Mouse (Mus musculus): Measurements from ENCODE around the gene 4931406P16Rik. TPM values are rescaled to one million over a fixed set of nuclear protein-coding genes. Genes with fewer than 3 reads are reported as not detected.
A peak's percentile ranks its signal among the peaks of the same experiment; 100 is the strongest.

4931406P16Rik gene
- polyA plus RNA-seq, 1 experiment from 2014 or later: 45.7 TPM

DNA sequence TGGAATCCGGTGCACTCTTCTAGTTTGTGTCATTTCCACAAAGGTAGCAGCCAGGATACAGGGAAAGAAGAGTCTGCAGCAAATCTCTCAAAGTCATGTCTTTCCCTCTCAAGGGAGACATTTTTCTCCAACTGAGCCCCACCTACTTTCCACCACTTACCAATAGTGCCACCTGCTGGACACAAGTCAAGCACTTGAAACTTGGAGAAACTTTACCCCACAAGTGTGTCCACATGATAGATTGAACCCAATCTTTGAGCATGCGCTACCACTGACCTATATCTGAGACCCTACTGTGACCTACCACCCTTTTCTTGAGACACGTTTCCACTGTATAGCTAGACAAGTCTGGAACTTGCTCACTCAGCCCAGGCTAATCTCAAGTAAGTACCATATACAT, 115.0 kb downstream of the 4931406P16Rik start:
- Histone ChIP-seq H3K4me2 (replicated peaks; ENCODE audit: low read depth, low read length) (no peak overlapping the region), H3K4me1 (ENCODE audit: control insufficient read depth, insufficient read depth, low read length) (peaks cover 9% of the 10 kb centered on the region; the same call in 1 of the 2 replicates), H3K9ac (ENCODE audit: low read depth, low read length) (no peak overlapping the region), H3K27ac (ENCODE audit: low read depth, low read length) (no peak overlapping the region), H3K36me3 (ENCODE audit: control insufficient read depth, insufficient read depth, low read length) (peaks cover 32% of the 10 kb centered on the region), H3K27me3 (ENCODE audit: control insufficient read depth, insufficient read depth, low read length) (no peaks in the 10 kb centered on the region), H3K9me3 (ENCODE audit: control insufficient read depth, low read length) (0 out of 2 replicates have a peak, but pooled peaks cover 3% of the 10 kb centered on the region), H3K4me3 (ENCODE audit: low read length) (no peak overlapping the region)
- no peak for ATAC-seq (ENCODE audit: low FRiP score, low TSS enrichment)
- 51% methylated on average over 3 of the region's 3 CpGs for WGBS

DNA sequence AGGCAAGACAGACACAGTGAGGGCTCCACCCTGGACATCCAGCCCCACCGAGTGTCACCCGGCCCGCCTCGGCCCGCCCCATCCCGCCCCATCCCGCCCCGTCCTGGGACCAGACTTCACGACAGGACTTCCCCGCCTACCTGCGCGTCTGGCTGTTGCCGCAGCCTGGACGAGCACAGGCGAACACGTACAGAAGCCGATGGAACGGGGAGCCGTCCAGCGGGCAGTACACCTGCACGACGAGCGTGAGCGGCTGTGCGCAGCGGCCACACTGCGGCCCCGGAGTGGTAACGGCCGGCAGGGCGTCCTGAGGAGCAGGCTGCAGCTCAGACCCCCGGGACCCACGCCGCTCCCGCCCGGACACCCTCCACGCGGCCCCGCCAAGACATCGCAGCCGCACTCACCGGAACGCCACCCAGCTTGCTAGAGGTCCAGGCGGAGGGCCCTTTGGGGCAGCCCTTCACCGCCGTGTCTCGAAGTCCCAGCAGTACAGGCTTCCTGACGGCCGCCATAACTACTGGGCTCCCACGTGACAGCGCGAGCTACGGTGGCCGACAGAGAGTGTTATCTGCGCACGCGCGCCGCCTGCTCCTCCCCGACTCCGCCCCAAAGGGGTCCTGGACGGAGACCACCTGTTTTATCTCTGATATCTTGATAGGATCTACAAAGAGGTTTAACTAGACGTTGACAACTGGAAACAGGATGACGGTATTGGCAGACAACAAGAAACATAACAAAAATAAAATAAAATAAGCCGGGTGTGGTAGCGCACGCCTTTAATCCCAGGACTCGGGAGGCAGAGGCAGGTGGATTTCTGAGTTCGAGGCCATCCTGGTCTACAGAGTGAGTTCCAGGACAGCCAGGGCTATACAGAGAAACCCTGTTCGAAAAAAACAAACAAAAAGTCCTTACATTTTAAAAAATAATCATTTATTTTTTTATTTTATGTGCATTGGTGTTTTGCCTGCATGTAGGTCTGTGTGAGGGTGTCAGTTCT, 116.9 kb downstream of the 4931406P16Rik start, which contains the start of gene Pdcd2l:
Gene Pdcd2l, minus strand, starts transcription at position 530 of the 997 bp plus-strand sequence.
- Histone ChIP-seq H3K4me1 (ENCODE audit: control insufficient read depth, insufficient read depth, low read length) (peaks cover 9% of the 10 kb centered on the region; the same call in 1 of the 2 replicates), H3K27me3 (ENCODE audit: control insufficient read depth, insufficient read depth, low read length) (no peaks in the 10 kb centered on the region), H3K27ac (ENCODE audit: low read depth, low read length) (peak within 1 kb of the TSS; percentile 74; the same call in 1 of the 2 replicates), H3K9ac (ENCODE audit: low read depth, low read length) (peak within 1 kb of the TSS; percentile 93), H3K4me2 (replicated peaks; ENCODE audit: low read depth, low read length) (peak within 1 kb of the TSS; percentile 70), H3K36me3 (ENCODE audit: control insufficient read depth, insufficient read depth, low read length) (peaks cover 30% of the 10 kb centered on the region), H3K4me3 (ENCODE audit: low read length) (peak within 1 kb of the TSS; percentile 98), H3K9me3 (ENCODE audit: control insufficient read depth, low read length) (0 out of 2 replicates have a peak, but pooled peaks cover 3% of the 10 kb centered on the region)
- 3% methylated on average over 69 of the region's 70 CpGs for WGBS
- ATAC-seq (ENCODE audit: low FRiP score, low TSS enrichment): peak; percentile 93

DNA sequence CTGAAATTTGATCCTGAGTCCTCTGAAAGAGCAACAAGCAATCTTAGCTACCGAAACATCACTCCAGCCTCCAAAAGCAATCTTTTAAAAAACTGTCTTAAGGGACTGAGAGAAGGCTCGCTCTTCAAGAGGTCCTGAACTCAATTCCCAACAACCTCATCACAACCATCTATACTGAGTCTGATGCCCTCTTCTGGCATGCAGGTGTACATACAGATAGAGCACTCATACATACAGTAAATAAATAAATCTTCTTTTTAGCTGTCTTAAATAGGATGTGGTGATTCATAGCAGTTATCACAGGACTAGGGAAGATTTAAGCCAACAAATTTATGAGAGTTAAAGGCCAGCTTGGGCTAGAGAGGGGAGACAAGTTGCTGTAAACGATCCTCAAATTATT, 117.7 kb downstream of the 4931406P16Rik start:
- H3K27me3 ChIP-seq (ENCODE audit: control insufficient read depth, insufficient read depth, low read length): no peaks in the 10 kb centered on the region
- no peak overlapping the region for H3K27ac ChIP-seq (ENCODE audit: low read depth, low read length)
- 0 out of 2 replicates have a peak, but pooled peaks cover 3% of the 10 kb centered on the region for H3K9me3 ChIP-seq (ENCODE audit: control insufficient read depth, low read length)
- ATAC-seq (ENCODE audit: low FRiP score, low TSS enrichment): no peak; the same call in 1 of the 2 replicates
- peaks cover 9% of the 10 kb centered on the region; the same call in 1 of the 2 replicates for H3K4me1 ChIP-seq (ENCODE audit: control insufficient read depth, insufficient read depth, low read length)
- H3K36me3 ChIP-seq (ENCODE audit: control insufficient read depth, insufficient read depth, low read length): peaks cover 22% of the 10 kb centered on the region
- peak overlapping the region; percentile 70 for H3K4me2 ChIP-seq (replicated peaks; ENCODE audit: low read depth, low read length)
- H3K9ac ChIP-seq (ENCODE audit: low read depth, low read length): peak overlapping the region; percentile 93
- peak overlapping the region; percentile 98 for H3K4me3 ChIP-seq (ENCODE audit: low read length)
- WGBS: 45% methylated on average over 3 of the region's 3 CpGs

DNA sequence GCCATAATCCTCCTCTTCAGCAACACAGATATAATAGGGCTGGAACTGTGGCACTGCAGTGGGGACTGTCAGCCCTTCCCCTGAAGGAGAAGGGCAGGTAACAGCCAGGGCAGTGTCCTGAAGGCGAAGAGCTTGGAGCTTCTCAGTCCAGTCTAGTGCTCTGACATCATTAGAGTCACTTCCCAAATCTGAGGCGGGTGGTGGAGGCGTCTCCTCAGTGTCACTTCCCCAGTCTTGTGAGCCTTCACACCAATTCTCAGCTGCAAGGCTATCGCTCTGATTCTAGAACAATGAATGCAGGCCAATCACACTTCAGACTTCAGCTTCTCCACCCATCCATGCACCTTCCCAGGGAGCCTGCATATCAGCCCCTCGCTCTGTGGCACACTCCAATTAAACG, 120.5 kb downstream of the 4931406P16Rik start:
- Histone ChIP-seq H3K9me3 (ENCODE audit: control insufficient read depth, low read length) (no peaks in the 10 kb centered on the region), H3K4me1 (ENCODE audit: control insufficient read depth, insufficient read depth, low read length) (peaks cover 9% of the 10 kb centered on the region; the same call in 1 of the 2 replicates), H3K4me2 (replicated peaks; ENCODE audit: low read depth, low read length) (no peak overlapping the region), H3K4me3 (ENCODE audit: low read length) (no peak overlapping the region), H3K36me3 (ENCODE audit: control insufficient read depth, insufficient read depth, low read length) (peaks cover 38% of the 10 kb centered on the region), H3K27me3 (ENCODE audit: control insufficient read depth, insufficient read depth, low read length) (no peaks in the 10 kb centered on the region), H3K9ac (ENCODE audit: low read depth, low read length) (no peak overlapping the region), H3K27ac (ENCODE audit: low read depth, low read length) (no peak overlapping the region)
- 92% methylated on average over 6 of the region's 6 CpGs for WGBS
- ATAC-seq (ENCODE audit: low FRiP score, low TSS enrichment): no peak

DNA sequence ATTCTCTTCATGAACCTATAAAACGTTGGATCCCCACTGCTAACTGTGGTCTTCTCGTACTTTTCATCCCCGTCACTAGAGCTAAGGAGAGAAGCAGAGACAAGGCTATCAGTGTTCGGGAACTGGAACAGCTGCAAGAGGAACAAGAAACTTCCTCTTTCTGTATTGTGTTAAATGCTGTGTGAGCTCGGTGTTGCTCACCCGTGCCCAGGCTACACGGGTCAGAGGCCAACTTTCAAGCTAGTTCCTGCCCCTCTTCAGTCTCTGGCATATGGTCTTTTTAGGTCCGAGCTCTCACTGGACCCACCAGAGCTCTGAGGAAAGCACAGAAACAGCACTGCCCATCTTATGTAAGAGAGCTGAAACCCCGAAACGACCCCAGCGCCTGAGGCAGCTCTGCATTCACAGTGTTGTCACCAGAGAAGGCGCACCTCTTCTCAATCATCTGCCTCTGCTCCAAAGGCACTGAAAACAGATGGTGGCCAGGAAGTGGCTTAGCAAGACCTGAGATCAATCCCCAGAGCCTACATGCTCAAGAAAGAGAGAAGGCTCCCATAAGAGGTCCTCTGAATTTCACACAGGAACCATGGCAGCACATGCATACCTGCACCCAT, 123.9 kb downstream of the 4931406P16Rik start:
- no peaks in the 10 kb centered on the region for H3K4me1 ChIP-seq (ENCODE audit: control insufficient read depth, insufficient read depth, low read length)
- H3K9me3 ChIP-seq (ENCODE audit: control insufficient read depth, low read length): no peaks in the 10 kb centered on the region
- H3K36me3 ChIP-seq (ENCODE audit: control insufficient read depth, insufficient read depth, low read length): peaks cover 67% of the 10 kb centered on the region
- no peak overlapping the region for H3K27ac ChIP-seq (ENCODE audit: low read depth, low read length)
- H3K4me3 ChIP-seq (ENCODE audit: low read length): no peak overlapping the region
- ATAC-seq (ENCODE audit: low FRiP score, low TSS enrichment): no peak
- 90% methylated on average over 12 of the region's 12 CpGs for WGBS
- no peaks in the 10 kb centered on the region for H3K27me3 ChIP-seq (ENCODE audit: control insufficient read depth, insufficient read depth, low read length)
- H3K9ac ChIP-seq (ENCODE audit: low read depth, low read length): no peak overlapping the region
- H3K4me2 ChIP-seq (replicated peaks; ENCODE audit: low read depth, low read length): no peak overlapping the region

Other genes with a start within 250 kb of the 4931406P16Rik start
- gene Scgb1b30, start 218.1 kb downstream of the 4931406P16Rik start, polyA plus RNA-seq (2014; fragmentation: Nextera tagmentation; extraction: Ambion mirVana): not detected in 2 replicates
- 5.8 and 8.7 TPM in 2 replicates for gene Wtip, start 180.3 kb downstream of the 4931406P16Rik start, polyA plus RNA-seq (2014; fragmentation: Nextera tagmentation; extraction: Ambion mirVana)
- gene Uba2, start 144.0 kb downstream of the 4931406P16Rik start, polyA plus RNA-seq (2014; fragmentation: Nextera tagmentation; extraction: Ambion mirVana): 166 and 240 TPM in 2 replicates
- gene Pdcd2l, start 116.9 kb downstream of the 4931406P16Rik start, polyA plus RNA-seq (2014; fragmentation: Nextera tagmentation; extraction: Ambion mirVana): 65.9 and 68.7 TPM in 2 replicates
- gene Gpi1, start 83.2 kb downstream of the 4931406P16Rik start, polyA plus RNA-seq (2014; fragmentation: Nextera tagmentation; extraction: Ambion mirVana): 229 and 366 TPM in 2 replicates
- 0.69 TPM in 1 of 2 replicates, not detected in the other for gene Gm6096, start 62.5 kb downstream of the 4931406P16Rik start, polyA plus RNA-seq (2014; fragmentation: Nextera tagmentation; extraction: Ambion mirVana)
- gene Lsm14a, start 79.8 kb upstream of the 4931406P16Rik start, polyA plus RNA-seq (2014; fragmentation: Nextera tagmentation; extraction: Ambion mirVana): 59.4 and 66.7 TPM in 2 replicates

Data from kidney, embryonic 14.5 days (tissue).